Mouse (Mus musculus) ovary, postnatal 36 days (tissue): ENCODE results near the gene Ezh1.

Experiments used
- DNase-seq: peaks from one replicate; pipeline ENCODE4 v3.0.0; 2022; ENCODE audit warnings: low spot score, mixed read lengths

The Ezh1 gene

DNA sequence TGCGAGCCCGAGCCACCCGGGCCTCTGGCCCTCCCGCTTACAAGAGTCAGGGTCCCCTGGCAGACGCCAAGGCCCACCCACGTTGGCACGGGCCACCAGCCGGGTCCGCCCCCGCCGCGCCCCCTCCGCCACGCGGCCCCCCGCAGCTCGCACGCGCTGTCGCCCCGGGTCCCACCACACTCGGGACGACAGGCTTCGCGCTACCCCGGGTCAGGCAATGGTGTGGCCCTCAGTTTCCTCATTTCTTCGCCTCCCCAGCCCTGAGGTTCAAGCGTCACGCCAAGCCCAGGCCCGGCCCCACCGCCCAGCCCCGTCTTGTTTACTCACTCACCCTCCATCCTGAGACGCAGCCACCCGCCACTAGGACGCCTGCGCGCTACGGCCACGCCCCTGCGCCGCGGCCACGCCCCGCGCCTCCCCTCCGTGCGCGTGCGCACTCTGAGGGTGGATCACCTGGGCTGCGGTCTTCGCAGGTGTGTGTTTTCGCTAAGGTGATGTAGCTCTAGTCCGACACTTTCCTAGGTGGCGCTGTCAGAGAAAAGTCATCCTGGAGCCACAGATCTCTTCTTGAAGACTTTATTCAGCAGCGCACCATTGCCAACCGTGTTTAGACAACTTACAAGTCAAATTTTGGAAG is at the start of gene Ezh1:
Gene Ezh1, minus strand, starts transcription at position 399 of the 637 bp plus-strand sequence.
- peak; percentile 90 for DNase-seq

DNA sequence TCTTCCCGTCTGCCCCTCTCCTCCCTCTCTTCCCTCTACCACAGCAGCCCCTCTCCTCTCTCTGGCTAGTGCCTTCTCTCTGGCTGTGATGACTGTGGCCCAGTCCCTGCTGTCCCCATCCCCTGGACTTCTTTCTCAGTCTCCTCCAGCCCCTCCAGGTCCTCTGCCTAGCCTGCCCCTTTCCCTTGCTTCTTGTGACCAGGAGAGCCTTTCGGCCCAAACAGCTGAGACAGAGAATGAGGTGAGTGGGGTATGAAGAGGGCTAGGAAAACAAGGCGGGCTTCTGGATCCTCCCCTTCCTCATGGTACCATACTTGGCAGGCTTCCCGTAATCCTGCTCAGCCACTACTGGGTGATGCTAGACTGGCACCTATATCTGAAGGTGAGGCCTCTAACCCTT is 49.0 kb upstream of the Ezh1 start:
- DNase-seq: no peak

DNA sequence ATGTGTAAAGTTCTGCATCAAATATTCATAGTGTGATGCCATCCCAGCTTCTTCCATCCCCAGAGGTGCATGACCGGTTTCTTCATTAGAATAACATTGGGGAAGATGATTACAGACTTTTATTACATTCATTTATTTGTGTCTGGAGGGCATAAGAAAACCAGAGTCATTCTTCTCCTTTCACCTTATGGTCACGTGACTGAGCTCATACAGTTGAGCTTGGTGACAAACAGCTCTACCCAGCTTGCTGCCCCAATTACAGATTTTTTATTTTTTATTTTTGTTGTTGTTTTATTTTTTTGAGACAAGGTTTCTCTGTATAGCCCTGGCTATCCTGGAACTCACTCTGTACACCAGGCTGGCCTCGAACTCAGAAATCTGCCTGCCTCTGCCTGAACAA is 46.2 kb upstream of the Ezh1 start:
- DNase-seq: no peak

DNA sequence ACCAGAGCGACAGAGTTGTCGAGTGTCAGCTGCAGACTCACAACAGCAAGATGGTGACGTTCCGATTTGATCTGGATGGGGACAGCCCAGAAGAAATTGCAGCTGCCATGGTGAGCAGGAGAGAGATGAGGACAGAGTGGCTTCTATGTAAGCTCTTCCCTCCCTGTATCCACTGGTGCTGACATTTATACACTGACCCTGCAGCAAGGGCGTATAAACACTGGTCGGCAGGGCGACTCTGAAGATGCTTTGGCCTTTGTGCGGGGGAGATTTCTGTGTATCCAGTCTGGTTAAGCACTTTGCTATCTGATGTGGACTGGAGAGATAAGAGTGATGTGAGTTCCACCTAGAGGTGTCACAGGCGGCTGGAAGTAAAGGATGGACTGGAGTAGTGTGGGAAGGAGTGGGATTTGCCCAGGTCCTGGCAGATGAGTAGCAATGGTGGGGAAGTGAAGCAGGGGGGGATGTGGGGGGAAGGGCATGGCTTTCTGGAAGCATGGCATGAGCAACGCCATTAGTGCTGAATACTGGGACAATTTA is 43.4 kb upstream of the Ezh1 start:
- DNase-seq: no peak

DNA sequence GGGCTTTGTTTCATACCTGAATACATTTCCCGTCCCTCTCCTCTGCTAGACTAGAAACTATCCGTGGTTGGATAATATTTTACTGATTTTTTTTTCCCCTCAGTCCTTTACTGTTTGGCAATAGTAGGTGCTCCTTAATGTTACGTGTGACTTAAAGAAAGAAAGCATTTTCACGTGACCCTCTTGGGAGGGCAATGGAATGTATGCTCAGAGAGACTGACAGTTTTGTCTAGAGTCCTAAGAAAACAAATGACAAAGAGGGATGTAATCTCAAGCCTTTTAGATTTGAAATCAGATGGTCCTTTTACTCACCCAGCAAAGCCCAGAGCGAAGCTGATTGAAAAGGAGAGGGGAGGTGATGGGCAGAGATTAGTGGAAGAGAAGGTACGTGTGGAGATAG is 39.6 kb upstream of the Ezh1 start:
- no peak for DNase-seq

DNA sequence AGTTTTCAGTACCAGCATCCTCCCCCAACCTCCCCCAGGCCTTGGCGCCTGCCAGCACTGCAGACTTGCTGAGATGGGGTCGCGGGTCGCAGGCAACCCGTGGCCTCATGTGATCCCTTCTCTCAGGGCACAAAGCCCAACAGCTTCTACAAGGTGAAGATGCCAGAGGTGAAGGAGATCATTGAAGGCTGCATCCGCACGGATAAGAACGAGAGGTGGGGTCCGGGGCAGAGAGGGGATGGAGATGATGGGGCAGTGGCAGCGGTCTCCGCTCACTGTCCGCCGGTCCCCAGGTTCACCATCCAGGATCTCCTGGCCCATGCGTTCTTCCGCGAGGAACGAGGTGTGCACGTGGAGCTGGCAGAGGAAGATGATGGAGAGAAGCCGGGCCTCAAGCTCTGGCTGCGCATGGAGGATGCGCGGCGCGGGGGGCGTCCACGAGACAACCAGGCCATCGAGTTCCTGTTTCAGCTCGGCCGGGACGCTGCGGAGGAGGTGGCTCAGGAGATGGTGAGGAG is 38.8 kb upstream of the Ezh1 start:
- DNase-seq: no peak

DNA sequence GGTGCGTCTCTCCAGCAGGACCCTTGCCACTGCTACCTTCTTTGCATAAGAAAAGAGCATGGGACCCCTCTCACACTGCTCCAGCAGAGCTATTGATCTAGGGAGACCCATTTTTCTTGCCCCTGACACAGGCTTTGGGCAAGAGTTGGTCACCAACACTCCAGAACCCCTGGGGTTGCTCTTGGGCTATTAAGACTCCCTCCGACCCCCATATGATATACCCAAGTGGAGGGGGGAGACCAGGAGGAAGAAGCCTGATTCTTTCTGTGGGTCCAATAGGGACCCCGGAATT is 37.7 kb upstream of the Ezh1 start:
- no peak for DNase-seq

DNA sequence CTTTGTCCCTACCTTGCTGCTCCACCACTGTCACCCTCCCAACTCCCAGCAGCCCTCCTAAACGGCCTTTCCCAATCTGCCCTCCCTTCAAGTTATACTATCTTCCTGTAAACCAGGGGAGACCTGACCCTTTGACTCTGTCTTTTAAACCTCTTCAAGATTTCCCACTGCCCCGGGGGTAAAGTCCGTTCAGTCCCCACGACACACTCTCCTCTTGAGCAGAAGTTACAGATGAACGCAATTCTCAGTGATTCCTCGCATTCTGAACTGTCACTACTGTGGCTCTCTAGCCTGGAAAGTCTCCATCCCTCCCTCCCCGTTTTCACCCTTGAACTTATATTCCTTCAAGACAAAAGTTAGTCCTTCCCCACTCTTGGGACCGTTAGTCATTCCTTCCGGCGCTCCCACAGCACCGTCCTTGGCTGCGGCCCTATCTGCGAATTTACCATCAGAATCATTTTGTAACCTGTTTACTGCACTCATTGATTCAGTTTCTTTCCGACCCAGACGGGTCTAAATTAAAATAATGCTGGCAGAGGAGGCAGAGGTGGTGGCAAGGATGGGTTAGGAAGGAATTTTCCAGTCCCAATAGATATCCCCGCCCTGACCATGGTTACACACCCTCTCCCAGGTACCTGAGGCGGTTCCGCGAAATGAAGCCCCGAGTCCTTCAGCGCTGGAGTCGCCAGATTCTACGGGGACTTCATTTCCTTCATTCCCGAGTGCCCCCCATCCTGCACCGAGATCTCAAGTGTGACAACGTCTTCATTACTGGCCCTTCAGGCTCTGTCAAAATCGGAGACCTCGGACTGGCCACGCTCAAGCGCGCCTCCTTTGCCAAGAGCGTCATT is 37.1 kb upstream of the Ezh1 start:
- no peak for DNase-seq

DNA sequence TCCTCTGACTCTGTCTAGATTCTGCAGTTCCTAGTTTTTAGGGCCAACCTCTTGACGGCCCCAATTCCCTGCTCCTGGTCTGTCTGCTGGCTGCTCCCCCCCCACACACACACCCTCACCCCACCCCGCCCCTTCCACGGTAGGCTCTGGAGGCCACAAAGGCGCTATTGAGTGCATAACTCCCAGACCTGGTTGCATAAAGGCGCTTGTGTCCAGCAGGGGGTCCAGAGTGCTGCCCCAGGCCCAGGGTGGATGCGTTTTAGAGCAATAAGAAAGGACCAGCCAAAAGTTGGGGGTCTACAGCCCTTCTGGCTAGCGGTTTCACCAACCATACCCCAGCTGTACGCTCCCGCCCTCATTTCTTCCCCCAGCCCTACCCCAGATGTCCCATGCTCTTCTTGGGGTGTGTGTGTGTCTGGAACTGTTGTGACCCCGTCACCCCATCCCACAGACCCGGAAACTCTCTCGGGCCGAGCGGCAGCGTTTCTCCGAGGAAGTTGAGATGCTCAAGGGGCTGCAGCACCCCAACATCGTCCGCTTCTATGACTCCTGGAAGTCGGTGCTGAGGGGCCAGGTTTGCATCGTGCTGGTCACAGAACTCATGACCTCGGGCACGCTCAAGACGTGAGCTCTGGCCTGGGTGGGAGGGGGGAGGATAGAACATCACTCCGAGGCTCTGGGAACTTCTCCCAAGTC is 36.2 kb upstream of the Ezh1 start:
- DNase-seq: no peak

DNA sequence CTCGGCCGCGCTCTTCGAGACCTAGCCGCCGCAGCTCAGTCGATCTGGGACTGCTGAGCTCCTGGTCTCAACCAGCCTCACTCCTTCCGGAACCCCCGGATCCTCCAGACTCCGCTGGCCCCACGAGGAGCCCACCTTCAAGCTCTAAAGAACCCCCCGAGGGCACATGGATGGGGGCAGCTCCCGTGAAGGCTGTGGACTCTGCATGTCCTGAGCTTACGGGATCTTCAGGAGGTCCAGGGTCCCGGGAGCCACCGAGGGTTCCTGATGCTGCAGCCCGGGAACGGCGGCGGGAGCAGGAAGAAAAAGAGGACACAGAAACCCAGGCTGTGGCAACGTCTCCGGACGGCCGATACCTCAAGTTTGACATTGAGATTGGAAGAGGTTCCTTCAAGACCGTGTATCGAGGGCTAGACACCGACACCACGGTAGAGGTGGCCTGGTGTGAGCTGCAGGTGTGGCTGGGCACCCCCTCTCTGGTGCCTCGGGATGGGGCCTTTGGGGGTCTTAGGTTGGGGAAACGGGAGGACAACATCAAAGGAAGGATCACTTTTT is 34.6 kb upstream of the Ezh1 start:
- no peak for DNase-seq

DNA sequence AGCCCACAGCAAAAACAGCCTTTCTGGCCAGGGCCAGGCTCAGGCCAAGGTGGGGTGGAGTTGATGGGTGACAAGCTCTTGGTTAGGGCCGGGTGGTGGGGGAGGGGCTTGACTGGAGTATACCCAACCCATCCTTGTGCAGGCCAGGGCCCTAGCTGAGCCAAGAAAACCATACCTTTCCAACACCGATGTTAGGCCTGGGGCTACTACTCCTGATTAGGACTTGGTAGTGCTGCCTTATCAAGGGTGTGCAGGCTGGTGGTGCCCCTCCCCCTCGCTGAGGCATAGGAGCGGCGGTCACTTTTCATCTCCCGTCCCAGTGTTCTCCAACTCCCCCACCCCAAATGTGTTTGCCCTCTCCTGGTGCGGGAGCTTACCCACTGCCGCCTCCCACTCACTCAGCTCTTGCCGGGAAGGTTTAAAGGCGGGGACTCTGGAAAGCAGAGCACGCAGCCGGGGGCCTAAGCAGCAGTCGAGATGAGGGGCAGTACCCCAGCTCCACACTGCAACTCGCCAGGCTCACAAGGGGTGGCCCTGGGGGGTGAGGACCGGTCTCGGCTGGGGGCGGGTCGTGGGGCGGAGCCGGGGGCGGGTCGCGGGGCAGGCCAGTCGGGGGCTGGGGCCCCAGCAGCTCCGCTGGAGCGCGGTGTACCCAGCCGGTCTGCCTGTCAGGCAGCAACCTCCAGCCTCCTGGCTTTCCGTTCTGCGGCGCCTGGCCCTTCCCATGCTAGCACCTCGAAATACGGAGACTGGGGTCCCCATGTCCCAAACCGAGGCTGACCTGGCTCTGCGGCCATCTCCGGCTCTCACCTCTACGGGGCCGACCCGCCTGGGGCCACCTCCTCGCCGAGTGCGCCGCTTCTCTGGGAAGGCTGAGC is 33.9 kb upstream of the Ezh1 start, which contains the start of gene Wnk4:
Gene Wnk4, plus strand, starts transcription at position 620 of the 878 bp plus-strand sequence.
- peak; percentile 75 for DNase-seq

DNA sequence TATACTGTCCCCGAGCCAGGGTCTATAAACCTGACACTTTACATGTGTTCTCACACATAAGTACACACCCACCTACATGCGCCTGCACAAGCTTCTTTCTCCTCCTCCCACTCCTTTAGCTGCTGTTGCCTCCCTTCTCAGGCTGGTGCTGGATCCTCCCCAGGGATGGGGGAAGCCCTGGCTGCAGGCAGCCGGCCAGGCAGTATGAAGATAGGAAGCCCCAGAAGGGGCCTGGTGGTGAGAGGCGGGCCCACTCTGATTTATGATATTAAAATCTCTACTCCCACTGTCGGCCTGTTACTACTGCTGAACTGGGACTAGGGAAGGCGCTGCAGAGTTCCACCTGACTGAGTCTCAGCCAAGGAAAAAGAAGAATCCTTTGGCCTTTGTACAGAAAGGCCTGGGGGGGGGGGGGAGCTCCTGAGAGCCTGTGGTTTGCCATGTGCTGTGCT is 33.0 kb upstream of the Ezh1 start:
- peak; percentile 65 for DNase-seq

DNA sequence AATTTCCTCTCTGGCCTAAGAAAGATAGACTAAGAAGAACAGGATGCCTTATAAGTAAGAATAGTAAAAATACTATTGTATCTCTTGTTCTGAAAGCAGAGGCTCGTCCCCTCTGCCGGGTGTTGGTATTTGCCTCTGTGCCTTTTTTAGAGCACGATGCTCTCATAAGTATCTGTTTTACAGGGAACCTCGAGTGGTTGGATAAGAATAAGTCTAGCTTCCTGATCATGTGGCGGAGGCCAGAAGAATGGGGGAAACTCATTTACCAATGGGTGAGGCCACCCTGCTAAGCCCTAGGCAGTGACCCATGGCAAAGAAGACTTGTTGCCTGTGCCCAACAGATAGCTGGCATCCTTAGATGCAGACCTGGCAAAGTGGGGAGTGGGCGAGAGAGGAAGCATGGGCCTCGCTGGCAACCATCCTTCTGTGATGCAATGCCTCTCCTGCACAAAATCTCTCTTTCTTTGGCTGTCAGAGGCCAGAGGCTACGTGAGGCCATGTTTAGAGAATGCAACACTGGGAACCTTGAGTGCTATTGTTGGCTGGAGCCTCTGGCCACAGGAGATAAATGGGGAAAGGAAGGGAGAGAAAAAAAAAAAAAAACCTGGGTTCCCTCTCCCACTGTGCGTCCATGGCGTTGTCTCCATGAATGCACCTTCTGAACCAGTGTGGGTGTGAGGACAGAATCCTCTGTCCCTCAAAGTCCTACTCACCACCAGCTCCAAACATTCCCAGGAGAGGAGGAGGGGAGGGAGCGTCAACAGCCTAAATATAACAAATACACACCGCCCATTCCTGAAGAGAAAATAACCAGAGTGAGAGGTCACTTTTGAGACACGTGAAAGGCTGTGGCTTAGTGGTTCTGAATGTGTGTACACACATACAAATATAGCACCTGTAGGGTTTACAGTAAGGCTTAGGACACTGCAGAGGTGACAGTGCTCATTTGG is 29.8 kb upstream of the Ezh1 start:
- no peak for DNase-seq

DNA sequence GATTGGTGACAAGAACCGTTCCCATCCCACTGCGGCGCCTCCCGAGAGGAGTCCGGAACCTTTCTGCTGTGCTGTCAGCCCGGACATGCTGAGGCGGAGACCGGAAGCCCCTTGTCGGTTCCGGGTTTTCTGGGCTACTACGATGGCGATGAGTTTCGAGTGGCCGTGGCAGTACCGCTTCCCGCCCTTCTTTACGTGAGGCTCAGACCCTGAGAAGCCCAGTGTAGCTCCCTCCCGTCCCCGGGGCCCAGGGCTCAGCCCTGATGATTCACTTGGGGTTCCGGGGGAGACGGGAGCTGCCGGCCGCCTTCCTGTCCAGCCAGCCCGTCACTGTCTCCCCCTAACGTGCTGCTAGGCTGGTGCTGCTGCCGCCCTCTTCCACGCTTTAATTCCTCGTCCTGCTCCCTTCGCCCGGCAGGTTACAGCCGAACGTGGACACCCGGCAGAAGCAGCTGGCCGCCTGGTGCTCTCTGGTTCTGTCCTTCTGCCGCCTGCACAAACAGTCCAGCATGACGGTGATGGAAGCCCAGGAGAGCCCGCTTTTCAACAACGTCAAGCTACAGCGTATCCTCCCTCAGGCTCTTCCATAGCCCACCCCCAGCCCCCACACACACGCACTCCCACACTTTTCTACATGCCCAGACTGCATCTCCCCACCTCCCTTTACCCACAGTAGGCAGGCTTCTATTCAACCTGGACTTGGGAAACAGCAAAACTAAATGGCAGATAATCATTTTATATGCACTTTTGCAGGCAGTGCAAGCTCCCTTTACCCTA is 27.5 kb upstream of the Ezh1 start, which contains the start of gene Vps25:
Gene Vps25, plus strand, starts transcription at position 95 of the 777 bp plus-strand sequence.
- peak; percentile 82 for DNase-seq

DNA sequence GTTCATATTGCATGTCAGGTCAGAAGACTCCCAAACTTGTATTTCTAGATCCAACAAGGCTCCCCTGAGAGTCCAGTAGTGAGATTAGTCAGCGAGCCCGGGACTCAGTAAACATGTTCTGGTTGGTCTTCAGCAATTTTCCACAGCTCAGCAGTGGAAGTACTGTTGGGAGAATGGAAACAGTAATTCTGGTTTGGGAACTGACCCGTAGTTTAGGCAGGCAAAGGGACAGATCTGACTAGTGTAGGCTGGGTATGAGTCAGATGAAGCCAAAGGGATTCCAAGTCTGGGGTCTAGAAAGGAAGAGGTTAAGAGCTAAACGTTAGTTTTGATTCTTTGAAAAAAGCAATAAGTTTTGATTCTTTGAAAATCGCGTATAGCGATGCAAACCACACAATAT is 26.7 kb upstream of the Ezh1 start:
- no peak for DNase-seq

DNA sequence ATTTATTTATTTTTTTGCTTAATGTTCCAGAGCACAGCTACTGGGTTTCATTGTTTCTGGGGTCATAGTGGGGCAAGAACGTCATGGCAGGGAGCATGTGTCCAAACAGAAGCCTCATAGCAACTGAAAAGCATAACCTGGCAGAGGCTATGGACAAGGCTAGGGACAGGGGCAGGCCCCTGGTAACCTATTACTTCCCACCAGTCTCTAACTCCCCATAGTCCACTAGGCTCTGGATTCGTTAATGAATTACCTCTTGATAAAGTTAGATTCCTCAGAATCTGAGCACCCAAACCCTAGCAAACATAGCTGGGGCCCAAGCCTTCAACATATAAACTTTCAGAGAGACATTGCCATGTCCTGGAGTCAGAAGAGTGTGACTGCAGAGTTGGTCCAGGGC is 24.8 kb upstream of the Ezh1 start:
- no peak for DNase-seq

DNA sequence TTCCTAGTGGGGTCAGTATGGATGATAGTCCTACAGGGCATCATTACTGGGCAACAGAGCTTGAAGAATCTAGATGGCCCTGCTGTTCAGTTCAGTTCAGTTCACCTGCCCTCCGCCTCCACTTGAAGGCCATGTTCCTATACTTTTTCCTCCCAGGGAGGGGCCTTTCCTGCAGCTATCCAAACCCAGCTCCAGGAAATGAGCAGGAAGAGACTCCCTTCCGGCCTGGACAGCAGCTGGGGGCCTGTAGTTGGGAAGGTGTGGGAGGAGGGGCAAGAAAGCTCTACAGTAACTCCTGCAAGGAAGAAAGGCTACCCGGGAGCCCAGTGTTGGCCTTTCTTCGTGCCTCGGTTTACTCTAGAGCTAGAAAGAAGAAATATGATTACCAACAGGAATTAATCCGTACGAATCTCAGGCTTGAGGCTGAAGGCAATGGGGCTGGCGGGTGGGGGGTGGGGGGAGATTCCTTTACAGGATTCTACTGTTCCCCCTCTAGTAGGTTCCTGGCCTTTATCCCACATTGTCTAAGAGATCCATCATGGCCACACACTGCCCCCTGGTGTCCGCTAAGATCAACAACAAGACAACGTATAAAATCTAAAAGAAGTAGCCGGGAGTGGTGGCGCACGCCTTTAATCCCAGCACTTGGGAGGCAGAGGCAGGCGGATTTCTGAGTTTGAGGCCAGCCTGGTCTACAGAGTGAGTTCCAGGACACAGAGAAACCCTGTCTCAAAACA is 22.2 kb upstream of the Ezh1 start:
- DNase-seq: no peak

DNA sequence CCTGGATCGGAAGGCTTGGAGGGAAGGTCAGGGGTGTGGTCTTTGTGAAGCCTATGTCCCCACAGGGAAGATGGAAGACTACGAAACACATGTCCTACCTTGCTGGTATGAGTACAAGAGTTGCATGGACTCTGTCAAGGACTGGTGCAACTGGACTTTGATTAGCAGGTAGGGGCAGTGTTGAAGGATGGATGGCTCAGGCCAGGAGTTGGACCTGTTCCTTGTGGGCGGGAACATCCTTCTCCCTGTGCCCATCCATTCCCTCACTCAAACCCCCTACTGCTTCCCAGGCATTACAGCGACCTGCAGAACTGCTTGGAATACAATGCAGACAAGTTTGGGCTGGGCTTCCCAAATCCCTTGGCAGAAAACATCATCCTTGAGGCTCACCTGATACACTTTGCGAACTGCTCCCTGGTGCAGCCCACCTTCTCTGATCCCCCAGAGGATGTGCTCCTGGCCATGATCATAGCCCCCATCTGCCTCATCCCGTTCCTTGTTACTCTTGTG is 21.3 kb upstream of the Ezh1 start:
- DNase-seq: no peak
